Mouse (Mus musculus) kidney, postnatal 14 days (tissue): ENCODE data around the gene Mrgprb5.
A peak's percentile ranks its signal among the peaks of the same experiment; 100 is the strongest.
"Not testable (repeated sequence)": the region's sequence is repeated elsewhere in the genome, so short reads cannot be mapped to it uniquely, and the experiment has no call there.

Experiments
- DNase-seq: peaks from one replicate; pipeline ENCODE4 v3.0.0; 2022; ENCODE audit warnings: mixed read lengths

The Mrgprb5 gene

GRCm38 (mm10) chr7:48168919-48169318 lies at the start of gene Mrgprb5:
Gene Mrgprb5 (minus strand): TSS chr7:48169019.
- no peak for DNase-seq

- no peak for DNase-seq
Measured at GRCm38 (mm10) chr7:48199188-48199587, 30.4 kb upstream of the Mrgprb5 start, which contains the start of gene Mrgprb4. Gene Mrgprb4 (minus strand): TSS chr7:48199288.

GRCm38 (mm10) chr7:48167471-48167870 lies 1.3 kb downstream of the Mrgprb5 start:
- DNase-seq = no peak

- peak; percentile 32 for DNase-seq
Measured at GRCm38 (mm10) chr7:48138248-48138702, 30.5 kb downstream of the Mrgprb5 start.

GRCm38 (mm10) chr7:48137216-48138077 lies 31.4 kb downstream of the Mrgprb5 start:
- peak; percentile 18 for DNase-seq

- DNase-seq = no peak
Measured at GRCm38 (mm10) chr7:48132674-48133073, 36.1 kb downstream of the Mrgprb5 start.

GRCm38 (mm10) chr7:48132247-48132646 lies 36.6 kb downstream of the Mrgprb5 start:
- peak; percentile 7 for DNase-seq

GRCm38 (mm10) chr7:48131820-48132219 lies 37.0 kb downstream of the Mrgprb5 start:
- DNase-seq = not testable (repeated sequence)

GRCm38 (mm10) chr7:48123806-48124205 lies 45.0 kb downstream of the Mrgprb5 start:
- DNase-seq = no peak
